Mouse (Mus musculus) embryonic facial prominence, embryonic 12.5 days (tissue): Measurements from ENCODE around the gene Dnaja3. TPM values are rescaled to one million over a fixed set of nuclear protein-coding genes. Genes with fewer than 3 reads are reported as not detected.

Source experiments
- ATAC-seq: fragments of 200-750 bp; cut with Nextera tagmentation; 2 replicates; pipeline ENCODE4 v1.8.0; 2017; ENCODE audit not compliant: insufficient number of reproducible peaks, insufficient read depth, low FRiP score, low TSS enrichment
- H3K27ac ChIP-seq: fragments of 300-500 bp; sonication (generic); 2 replicates; pipeline ENCODE4 v1.5.1; 2016; ENCODE audit warnings: mild to moderate bottlenecking
- H3K27me3 ChIP-seq: fragments of 300-500 bp; sonication (generic); 2 replicates; pipeline ENCODE4 v1.6.1; 2016; ENCODE audit warnings: mild to moderate bottlenecking, moderate library complexity
- H3K36me3 ChIP-seq: fragments of 300-500 bp; sonication (generic); 2 replicates; pipeline ENCODE4 v1.6.1; 2016; ENCODE audit warnings: mild to moderate bottlenecking
- H3K4me1 ChIP-seq: fragments of 300-500 bp; sonication (generic); 2 replicates; pipeline ENCODE4 v1.6.1; 2016
- H3K4me2 ChIP-seq: fragments of 300-500 bp; sonication (generic); replicated peaks from 2 replicates; pipeline ENCODE4 v1.6.1; 2016; ENCODE audit warnings: mild to moderate bottlenecking, moderate library complexity
- H3K4me3 ChIP-seq: fragments of 300-500 bp; sonication (generic); 2 replicates; pipeline ENCODE4 v1.5.1; 2016; ENCODE audit warnings: mild to moderate bottlenecking
- H3K9ac ChIP-seq: fragments of 300-500 bp; sonication (generic); 2 replicates; pipeline ENCODE4 v1.6.1; 2016; ENCODE audit warnings: mild to moderate bottlenecking, moderate library complexity
- H3K9me3 ChIP-seq: fragments of 300-500 bp; sonication (generic); 2 replicates; pipeline ENCODE4 v1.6.1; 2016; ENCODE audit warnings: mild to moderate bottlenecking, moderate library complexity
- WGBS: fragments of 180-500 bp; shearing (Covaris S2); methylation state at CpG from one replicate; pipeline ENCODE4 v1.1.7; 2016; 5-methylcytosine and 5-hydroxymethylcytosine counted together
- polyA plus RNA-seq: library from polyadenylated mRNA; unstranded; fragments of >200 nt; fragmentation: Nextera tagmentation; extraction: Ambion mirVana; gene quantifications from 2 replicates; pipeline ENCODE4 v1.2.1, GENCODE M21; 2016

Gene Dnaja3
- polyA plus RNA-seq, 1 experiment from 2014 or later, result 59.8 TPM

DNA sequence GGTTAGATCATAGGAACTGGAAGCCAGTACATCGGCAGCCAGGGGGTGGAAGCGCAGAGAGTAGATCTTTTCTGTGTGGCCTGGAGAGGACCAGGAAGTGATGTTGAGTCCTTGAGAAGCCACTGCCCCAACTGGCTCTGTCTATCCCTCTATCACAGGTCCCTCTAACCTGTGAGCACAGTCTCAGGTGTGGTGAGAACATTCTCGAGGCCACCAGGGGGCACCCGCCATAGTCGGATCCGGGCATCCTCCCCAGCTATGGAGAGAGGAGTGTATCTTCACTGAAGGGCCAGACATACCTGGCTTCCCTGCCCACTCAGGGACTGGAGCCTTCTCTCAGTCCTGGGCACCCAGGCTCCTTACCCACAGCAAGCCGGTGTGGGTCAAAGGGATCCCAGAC, 7.7 kb upstream of the Dnaja3 start:
- no peaks in the 10 kb centered on the region for H3K27me3 ChIP-seq
- H3K4me1 ChIP-seq, result no peaks in the 10 kb centered on the region
- WGBS, result 38% methylated on average over 7 of the region's 7 CpGs
- no peak overlapping the region for H3K4me2 ChIP-seq
- no peaks in the 10 kb centered on the region for H3K9me3 ChIP-seq
- ATAC-seq, result 0 out of 2 replicates have a peak, but pooled peaks have one; percentile 24
- peaks cover 20% of the 10 kb centered on the region for H3K36me3 ChIP-seq
- H3K4me3 ChIP-seq, result no peak overlapping the region
- no peak overlapping the region for H3K9ac ChIP-seq
- no peak overlapping the region for H3K27ac ChIP-seq

DNA sequence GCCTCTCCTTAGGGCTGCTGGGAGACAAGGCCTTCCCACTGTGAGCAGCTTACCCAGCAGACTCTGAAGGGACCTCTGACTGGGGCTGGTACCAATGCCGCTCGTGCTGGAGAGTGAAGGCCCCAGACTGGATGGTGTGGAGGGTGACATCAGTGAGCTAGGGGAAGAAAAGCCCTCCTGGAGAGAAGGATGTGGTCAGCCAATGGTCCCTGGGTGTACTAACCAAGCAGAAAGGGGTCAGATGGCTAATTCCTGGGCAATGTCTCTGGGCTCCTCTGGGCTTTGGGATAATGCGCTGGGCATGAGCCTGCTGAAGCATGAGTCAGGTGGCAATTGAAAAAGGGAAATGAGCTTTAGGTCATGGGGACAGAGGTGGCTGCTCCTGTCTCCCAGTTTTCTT, 6.1 kb upstream of the Dnaja3 start:
- no peak for ATAC-seq
- Histone ChIP-seq H3K27ac (no peak overlapping the region), H3K9ac (no peak overlapping the region), H3K4me3 (no peak overlapping the region), H3K4me1 (no peaks in the 10 kb centered on the region), H3K27me3 (no peaks in the 10 kb centered on the region), H3K4me2 (no peak overlapping the region), H3K9me3 (no peaks in the 10 kb centered on the region), H3K36me3 (0 out of 2 replicates have a peak, but pooled peaks cover 13% of the 10 kb centered on the region)
- 88% methylated on average over 3 of the region's 3 CpGs for WGBS

- H3K36me3 ChIP-seq, result 0 out of 2 replicates have a peak, but pooled peaks cover 13% of the 10 kb centered on the region
- H3K9ac ChIP-seq, result no peak overlapping the region
- 91% methylated on average over 9 of the region's 9 CpGs for WGBS
- H3K4me1 ChIP-seq, result peaks cover 5% of the 10 kb centered on the region; the same call in 1 of the 2 replicates
- no peak overlapping the region for H3K4me3 ChIP-seq
- H3K4me2 ChIP-seq, result no peak overlapping the region
- H3K9me3 ChIP-seq, result no peaks in the 10 kb centered on the region
- ATAC-seq, result no peak
- no peaks in the 10 kb centered on the region for H3K27me3 ChIP-seq
- H3K27ac ChIP-seq, result no peak overlapping the region
These were observed 5.1 kb upstream of the Dnaja3 start for GRCm38 (mm10) chr16:4634681-4635080.

GRCm38 (mm10) chr16:4635760-4636159, 4.0 kb upstream of the Dnaja3 start:
- H3K9ac ChIP-seq, result no peak overlapping the region

GRCm38 (mm10) chr16:4638891-4639390, 848 bp upstream of the Dnaja3 start:
- no peak overlapping the region for H3K27ac ChIP-seq
- H3K4me2 ChIP-seq, result no peak overlapping the region
- peaks cover 42% of the 10 kb centered on the region for H3K4me1 ChIP-seq
- peaks cover 8% of the 10 kb centered on the region; the same call in 1 of the 2 replicates for H3K36me3 ChIP-seq
- ATAC-seq, result no peak
- WGBS, result 82% methylated on average over 3 of the region's 3 CpGs
- no peak overlapping the region for H3K9ac ChIP-seq
- H3K4me3 ChIP-seq, result no peak overlapping the region
- no peaks in the 10 kb centered on the region for H3K27me3 ChIP-seq
- H3K9me3 ChIP-seq, result no peaks in the 10 kb centered on the region

More at GRCm38 (mm10) chr16:4635760-4636159, 4.0 kb upstream of the Dnaja3 start:
- H3K4me1 ChIP-seq, result peaks cover 10% of the 10 kb centered on the region
- no peaks in the 10 kb centered on the region for H3K9me3 ChIP-seq
- H3K4me3 ChIP-seq, result no peak overlapping the region
- no peak overlapping the region for H3K4me2 ChIP-seq
- ATAC-seq, result no peak
- no peak overlapping the region for H3K27ac ChIP-seq
- H3K27me3 ChIP-seq, result no peaks in the 10 kb centered on the region
- WGBS, result 67% methylated on average over 4 of the region's 4 CpGs
- 0 out of 2 replicates have a peak, but pooled peaks cover 13% of the 10 kb centered on the region for H3K36me3 ChIP-seq

- H3K9me3 ChIP-seq, result no peaks in the 10 kb centered on the region
- WGBS, result 7% methylated on average over 17 of the region's 17 CpGs
- H3K4me1 ChIP-seq, result peaks cover 55% of the 10 kb centered on the region
- no peaks in the 10 kb centered on the region for H3K27me3 ChIP-seq
- H3K4me2 ChIP-seq, result peak overlapping the region; percentile 63
- H3K27ac ChIP-seq, result peak overlapping the region; percentile 93
- peak overlapping the region; percentile 79 for H3K4me3 ChIP-seq
- peaks cover 12% of the 10 kb centered on the region for H3K36me3 ChIP-seq
- no peak for ATAC-seq
- peak overlapping the region; percentile 86 for H3K9ac ChIP-seq
These were observed 647 bp downstream of the Dnaja3 start for GRCm38 (mm10) chr16:4640267-4641005.

DNA sequence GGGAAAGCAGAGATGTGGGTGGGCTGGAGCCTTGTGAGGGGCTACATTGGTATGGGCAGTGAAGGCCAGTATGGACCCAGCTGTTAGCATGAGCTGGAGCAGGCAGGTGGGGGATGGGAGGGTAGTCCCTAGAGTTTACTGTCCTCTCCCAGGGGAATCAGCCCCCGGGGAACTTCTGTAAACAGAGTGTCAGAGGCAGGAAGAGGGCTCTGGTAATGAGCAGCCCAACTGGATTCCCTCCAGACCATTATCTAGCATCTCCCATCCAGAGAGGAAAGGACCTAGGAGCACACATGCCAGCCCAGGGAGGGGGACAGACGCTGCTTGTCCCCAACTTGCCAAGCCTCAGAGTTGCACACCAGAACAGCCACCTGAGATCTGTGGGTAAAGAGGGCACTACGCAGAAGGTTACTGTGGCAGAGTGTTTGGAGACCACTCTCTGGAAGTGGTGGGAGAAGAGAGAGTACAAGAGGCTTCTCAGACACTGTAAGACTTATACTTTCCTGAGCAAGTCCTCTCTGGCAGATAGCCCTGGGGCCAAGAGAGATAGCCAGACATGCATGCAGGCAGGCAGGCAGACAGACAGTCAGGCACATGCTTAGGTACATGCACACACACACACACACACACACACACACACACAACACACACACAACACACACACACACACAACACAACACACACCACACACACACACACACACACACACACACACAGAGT, 1.5 kb downstream of the Dnaja3 start:
- H3K4me3 ChIP-seq, result peak overlapping the region; percentile 79
- no peak for ATAC-seq
- 35% methylated on average over 3 of the region's 3 CpGs for WGBS
- H3K4me1 ChIP-seq, result peaks cover 64% of the 10 kb centered on the region
- no peaks in the 10 kb centered on the region for H3K27me3 ChIP-seq
- peak overlapping the region; percentile 63 for H3K4me2 ChIP-seq
- H3K27ac ChIP-seq, result peak overlapping the region; percentile 93
- peak overlapping the region; percentile 86 for H3K9ac ChIP-seq
- H3K36me3 ChIP-seq, result peaks cover 12% of the 10 kb centered on the region
- no peaks in the 10 kb centered on the region for H3K9me3 ChIP-seq

DNA sequence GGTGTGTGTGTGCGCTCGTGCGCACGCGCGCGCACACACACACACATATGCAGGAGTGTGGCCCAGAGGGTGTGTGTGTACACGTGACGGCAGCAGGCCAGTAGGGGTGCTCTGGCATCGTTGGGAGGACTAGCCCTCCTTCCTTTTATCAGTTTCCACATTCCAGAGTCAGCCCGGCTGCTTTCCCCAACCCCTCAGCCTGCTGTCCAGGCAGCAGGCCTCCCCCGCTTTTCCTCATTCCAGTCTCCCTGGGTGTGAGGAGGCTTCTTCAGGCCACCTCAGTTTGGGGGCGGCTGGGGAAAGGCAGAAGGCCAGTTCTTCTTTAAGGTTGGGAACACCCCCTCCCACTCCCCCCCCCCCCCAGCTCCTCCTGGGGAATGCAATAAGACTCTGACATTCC, 2.4 kb downstream of the Dnaja3 start:
- WGBS, result 20% methylated on average over 13 of the region's 13 CpGs
- Histone ChIP-seq H3K4me2 (peak overlapping the region; percentile 63), H3K27me3 (no peaks in the 10 kb centered on the region), H3K4me1 (peaks cover 73% of the 10 kb centered on the region), H3K9me3 (no peaks in the 10 kb centered on the region), H3K9ac (peak overlapping the region; percentile 7; the same call in 1 of the 2 replicates), H3K36me3 (peaks cover 12% of the 10 kb centered on the region), H3K27ac (peak overlapping the region; percentile 93), H3K4me3 (peak overlapping the region; percentile 79)
- ATAC-seq, result peak; percentile 12; the same call in 1 of the 2 replicates

DNA sequence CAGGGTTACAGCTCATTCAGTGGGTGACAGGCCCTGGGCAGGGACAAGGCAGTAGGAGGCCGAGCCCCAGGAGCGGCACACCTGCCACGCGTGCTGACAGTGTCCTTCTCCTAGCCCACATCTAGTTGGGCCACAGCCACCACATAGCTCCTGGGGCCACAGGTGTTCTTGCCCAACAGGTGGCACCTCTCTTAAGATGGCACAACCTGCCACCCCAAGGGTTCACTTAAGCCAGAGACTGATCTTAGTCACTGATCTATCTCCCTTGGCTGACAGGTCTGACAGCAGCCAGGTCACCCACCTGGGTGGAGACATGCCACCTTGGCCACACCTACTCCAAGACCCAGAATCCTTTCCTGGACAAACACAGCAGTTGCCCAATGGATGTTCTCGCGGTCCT, 3.1 kb downstream of the Dnaja3 start:
- Histone ChIP-seq H3K27ac (peak overlapping the region; percentile 93), H3K27me3 (no peaks in the 10 kb centered on the region), H3K4me3 (peak overlapping the region; percentile 79), H3K4me2 (peak overlapping the region; percentile 63), H3K36me3 (peaks cover 12% of the 10 kb centered on the region), H3K4me1 (peaks cover 80% of the 10 kb centered on the region), H3K9me3 (no peaks in the 10 kb centered on the region), H3K9ac (peak overlapping the region; percentile 7; the same call in 1 of the 2 replicates)
- ATAC-seq, result no peak
- WGBS, result 82% methylated on average over 6 of the region's 6 CpGs

DNA sequence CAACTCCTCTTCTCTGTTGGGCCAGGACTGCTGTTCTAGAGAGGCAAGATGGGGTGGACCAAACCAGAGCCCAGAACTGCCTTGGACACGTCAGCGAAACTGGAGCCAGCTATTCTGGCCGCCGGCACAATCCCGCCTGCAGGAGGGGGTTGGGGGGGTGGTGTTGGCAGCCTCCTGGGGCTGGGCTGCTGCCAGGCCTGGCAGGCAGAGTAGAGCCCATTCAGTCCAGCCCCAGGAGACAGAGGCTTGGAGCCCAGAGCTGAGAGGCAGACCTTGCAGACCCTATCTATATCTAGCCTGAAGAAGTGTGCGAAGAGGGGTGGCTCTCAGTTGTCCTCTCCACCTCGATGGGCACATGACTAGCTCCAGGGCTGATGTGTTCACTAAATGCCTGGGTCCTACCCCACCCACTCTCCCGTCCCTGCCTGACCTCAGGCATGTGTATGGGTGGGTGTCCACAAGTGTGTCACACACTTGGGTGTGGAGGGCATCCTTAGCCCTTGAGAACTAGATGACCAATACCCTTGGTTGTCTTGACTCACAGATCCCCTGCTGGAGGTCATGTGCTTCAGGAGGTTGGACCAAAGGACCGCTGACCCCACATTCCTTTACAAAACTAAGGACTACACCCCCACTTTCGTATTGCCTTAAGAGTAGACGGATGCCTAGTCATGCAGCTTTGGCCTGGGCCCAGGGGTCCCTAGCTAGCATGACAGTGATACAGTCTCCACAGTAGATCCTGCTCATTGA, 4.1 kb downstream of the Dnaja3 start:
- Histone ChIP-seq H3K27me3 (no peaks in the 10 kb centered on the region), H3K9me3 (no peaks in the 10 kb centered on the region), H3K27ac (0 out of 2 replicates have a peak overlapping the region, but pooled peaks have one; percentile 12), H3K4me3 (no peak overlapping the region), H3K36me3 (peaks cover 17% of the 10 kb centered on the region), H3K4me2 (peak overlapping the region; percentile 9; the same call in 1 of the 2 replicates), H3K4me1 (peaks cover 84% of the 10 kb centered on the region), H3K9ac (no peak overlapping the region)
- WGBS, result 63% methylated on average over 11 of the region's 11 CpGs
- no peak for ATAC-seq

GRCm38 (mm10) chr16:4645867-4646266, 6.1 kb downstream of the Dnaja3 start:
- ATAC-seq, result no peak
- H3K9me3 ChIP-seq, result no peaks in the 10 kb centered on the region
- no peak overlapping the region for H3K9ac ChIP-seq
- H3K27ac ChIP-seq, result 0 out of 2 replicates have a peak overlapping the region, but pooled peaks have one; percentile 82
- H3K36me3 ChIP-seq, result peaks cover 32% of the 10 kb centered on the region
- H3K27me3 ChIP-seq, result no peaks in the 10 kb centered on the region
- peaks cover 88% of the 10 kb centered on the region for H3K4me1 ChIP-seq
- H3K4me3 ChIP-seq, result no peak overlapping the region
- no peak overlapping the region for H3K4me2 ChIP-seq
- WGBS, result 82% methylated on average over 4 of the region's 4 CpGs
